Mouse (Mus musculus): Measurements from ENCODE around the gene D8Ertd738e. TPM values are rescaled to one million over a fixed set of nuclear protein-coding genes. Genes with fewer than 3 reads are reported as not detected.

Gene D8Ertd738e
- polyA plus RNA-seq, 1 experiment from 2014 or later: 339 TPM

- H3K27me3 ChIP-seq (replicated peaks; ENCODE audit: insufficient read depth, low read length): no peaks in the 10 kb centered on the region
- peak overlapping the region; percentile 99 for H3K27ac ChIP-seq (ENCODE audit: low read length)
- TF ChIP-seq EP300 (IDR thresholded peaks at IDR 0.05) (no peak), CTCF (IDR thresholded peaks at IDR 0.05) (no peak)
- peaks cover 21% of the 10 kb centered on the region for H3K4me1 ChIP-seq (ENCODE audit: insufficient read depth, low read depth, low read length)
- ATAC-seq (peak; percentile 7), DNase-seq (ENCODE audit: low spot score) (peak; percentile 83)
- peak overlapping the region; percentile 83 for H3K4me3 ChIP-seq (ENCODE audit: low read depth, low read length)
- H3K9ac ChIP-seq (replicated peaks; ENCODE audit: low read depth): peak overlapping the region; percentile 97
- H3K36me3 ChIP-seq (ENCODE audit: insufficient read depth, low read length): 0 out of 2 replicates have a peak, but pooled peaks cover 5% of the 10 kb centered on the region
- H3K4me2 ChIP-seq (replicated peaks; ENCODE audit: low read depth, low read length): peak overlapping the region; percentile 89
- no peaks in the 10 kb centered on the region for H3K9me3 ChIP-seq (ENCODE audit: low read length)
- 32% methylated on average over 15 of the region's 15 CpGs for WGBS
Measured at GRCm38 (mm10) chr8:84201545-84202245, 47.8 kb downstream of the D8Ertd738e start.

- Histone ChIP-seq H3K9ac (replicated peaks; ENCODE audit: low read depth) (peak overlapping the region; percentile 97), H3K27me3 (replicated peaks; ENCODE audit: insufficient read depth, low read length) (no peaks in the 10 kb centered on the region), H3K4me3 (ENCODE audit: low read depth, low read length) (peak overlapping the region; percentile 83), H3K9me3 (ENCODE audit: low read length) (no peaks in the 10 kb centered on the region), H3K27ac (ENCODE audit: low read length) (peak overlapping the region; percentile 99), H3K36me3 (ENCODE audit: insufficient read depth, low read length) (0 out of 2 replicates have a peak, but pooled peaks cover 2% of the 10 kb centered on the region), H3K4me1 (ENCODE audit: insufficient read depth, low read depth, low read length) (peaks cover 21% of the 10 kb centered on the region), H3K4me2 (replicated peaks; ENCODE audit: low read depth, low read length) (peak overlapping the region; percentile 89)
- DNase-seq (ENCODE audit: low spot score) (peak; percentile 92), ATAC-seq (peak; percentile 29)
- 3% methylated on average over 27 of the region's 70 CpGs for WGBS
- TF ChIP-seq EP300 (IDR thresholded peaks at IDR 0.05): no peak
- no peak for TF ChIP-seq CTCF (IDR thresholded peaks at IDR 0.05)
Measured at GRCm38 (mm10) chr8:84200652-84201544, 48.6 kb downstream of the D8Ertd738e start.

- Histone ChIP-seq H3K4me1 (ENCODE audit: insufficient read depth, low read depth, low read length) (peaks cover 21% of the 10 kb centered on the region), H3K9ac (replicated peaks; ENCODE audit: low read depth) (peak overlapping the region; percentile 97; the same call in 1 of the 2 replicates), H3K4me3 (ENCODE audit: low read depth, low read length) (peak overlapping the region; percentile 83), H3K9me3 (ENCODE audit: low read length) (no peaks in the 10 kb centered on the region), H3K4me2 (replicated peaks; ENCODE audit: low read depth, low read length) (peak overlapping the region; percentile 89), H3K27ac (ENCODE audit: low read length) (peak overlapping the region; percentile 99), H3K27me3 (replicated peaks; ENCODE audit: insufficient read depth, low read length) (no peaks in the 10 kb centered on the region), H3K36me3 (ENCODE audit: insufficient read depth, low read length) (no peaks in the 10 kb centered on the region)
- TF ChIP-seq CTCF (IDR thresholded peaks at IDR 0.05) (peak; percentile 8; the same call in 1 of the 2 replicates), EP300 (IDR thresholded peaks at IDR 0.05) (no peak)
- 15% methylated on average over 8 of the region's 8 CpGs for WGBS
- DNase-seq (ENCODE audit: low spot score): no peak
- ATAC-seq: no peak
Measured at GRCm38 (mm10) chr8:84200126-84200555, 49.4 kb downstream of the D8Ertd738e start.

- Histone ChIP-seq H3K36me3 (ENCODE audit: insufficient read depth, low read length) (no peaks in the 10 kb centered on the region), H3K9ac (replicated peaks; ENCODE audit: low read depth) (no peak overlapping the region), H3K4me3 (ENCODE audit: low read depth, low read length) (no peak overlapping the region), H3K4me1 (ENCODE audit: insufficient read depth, low read depth, low read length) (peaks cover 21% of the 10 kb centered on the region), H3K27me3 (replicated peaks; ENCODE audit: insufficient read depth, low read length) (no peaks in the 10 kb centered on the region), H3K9me3 (ENCODE audit: low read length) (no peaks in the 10 kb centered on the region), H3K4me2 (replicated peaks; ENCODE audit: low read depth, low read length) (no peak overlapping the region), H3K27ac (ENCODE audit: low read length) (peak overlapping the region; percentile 99)
- WGBS: 46% methylated on average over 11 of the region's 11 CpGs
- TF ChIP-seq EP300 (IDR thresholded peaks at IDR 0.05): no peak
- no peak for ATAC-seq
- DNase-seq (ENCODE audit: low spot score): no peak
Measured at GRCm38 (mm10) chr8:84199348-84200125, 50.0 kb downstream of the D8Ertd738e start.

GRCm38 (mm10) chr8:84198871-84199270 is 50.6 kb downstream of the D8Ertd738e start:
- WGBS: 28% methylated on average over 4 of the region's 4 CpGs
- H3K4me2 ChIP-seq (replicated peaks; ENCODE audit: low read depth, low read length): peak overlapping the region; percentile 72; the same call in 1 of the 2 replicates
- no peak overlapping the region for H3K9ac ChIP-seq (replicated peaks; ENCODE audit: low read depth)
- peaks cover 20% of the 10 kb centered on the region for H3K4me1 ChIP-seq (ENCODE audit: insufficient read depth, low read depth, low read length)
- no peaks in the 10 kb centered on the region for H3K9me3 ChIP-seq (ENCODE audit: low read length)
- DNase-seq (ENCODE audit: low spot score) (no peak), ATAC-seq (no peak)
- H3K4me3 ChIP-seq (ENCODE audit: low read depth, low read length): no peak overlapping the region
- H3K27me3 ChIP-seq (replicated peaks; ENCODE audit: insufficient read depth, low read length): no peaks in the 10 kb centered on the region
- H3K27ac ChIP-seq (ENCODE audit: low read length): peak overlapping the region; percentile 99
- TF ChIP-seq CTCF (IDR thresholded peaks at IDR 0.05) (no peak), EP300 (IDR thresholded peaks at IDR 0.05) (no peak)
- no peaks in the 10 kb centered on the region for H3K36me3 ChIP-seq (ENCODE audit: insufficient read depth, low read length)
